Mouse (Mus musculus): ENCODE results near the gene G3bp2.

- TF ChIP-seq CTCF (IDR thresholded peaks at IDR 0.05; ENCODE audit: extremely low read depth, insufficient read depth, low read length) (no peak), POLR2A (IDR thresholded peaks at IDR 0.05; ENCODE audit: extremely low read depth, insufficient read depth, low read length) (no peak)
These were observed 30.0 kb upstream of the G3bp2 start for GRCm38 (mm10) chr5:92113484-92113883.

Data from cortical plate, adult 2 months (tissue).